Comparison of ENCODE assay signal across 28 mouse cellular contexts in the genomic region with DNA sequence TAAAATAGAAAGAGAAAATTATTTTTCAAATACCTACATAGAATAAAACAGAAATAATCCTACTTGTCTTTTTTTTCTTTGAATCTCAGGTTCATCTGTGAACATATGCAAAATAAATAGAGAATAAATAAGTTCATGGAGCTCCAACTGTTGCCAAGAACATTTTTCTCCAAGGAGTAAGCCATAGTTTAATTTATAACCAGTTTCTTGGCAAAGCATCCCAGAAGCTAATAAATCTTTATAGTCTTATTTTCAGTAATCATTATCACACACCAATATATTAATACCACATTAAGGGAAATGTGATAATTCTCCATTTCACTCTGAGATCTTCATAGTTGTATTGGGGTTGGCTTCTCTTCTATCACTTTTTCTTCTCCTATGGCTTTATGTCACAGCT.
"Had no signal": no experiment of that assay in that cellular context is flagged by ENCODE, and none has a peak within 500 bp of the region (broad histone marks: within the 10 kb centered on the region; RNA-seq: fewer than 3 reads in every experiment).

No protein-coding gene starts in this region.

- H3K4me1 ChIP-seq: limb, embryonic 10.5 days; limb, embryonic 12.5 days; limb, embryonic 13.5 days; limb, embryonic 15.5 days; liver, embryonic 12.5 days; liver, embryonic 13.5 days; liver, embryonic 15.5 days; lung, embryonic 15.5 days; megakaryocyte, embryonic 14.5 days; midbrain, embryonic 10.5 days; midbrain, embryonic 12.5 days; midbrain, embryonic 13.5 days; midbrain, embryonic 15.5 days; neural tube, embryonic 12.5 days had no signal

- H3K27me3 ChIP-seq: limb, embryonic 12.5 days; limb, embryonic 13.5 days; limb, embryonic 15.5 days; liver, embryonic 12.5 days; liver, embryonic 13.5 days; liver, embryonic 15.5 days; lung, embryonic 15.5 days; megakaryocyte, embryonic 14.5 days; midbrain, embryonic 12.5 days; midbrain, embryonic 13.5 days; midbrain, embryonic 15.5 days; neural tube, embryonic 12.5 days had no signal

- DNase-seq: left cerebral cortex, postnatal 4 days; liver; liver, embryonic 13.5 days; liver, postnatal 0 days; lung, adult 18-20 months; lung, adult 2 months; lung, embryonic 14.5 days; lung, postnatal 10 days; lung, postnatal 14 days; lung, postnatal 36 days; lung, postnatal 4 days; midbrain, embryonic 14.5 days had no signal

- H3K4me3 ChIP-seq: limb, embryonic 10.5 days; limb, embryonic 12.5 days; limb, embryonic 13.5 days; limb, embryonic 15.5 days; liver, embryonic 12.5 days; liver, embryonic 13.5 days; liver, embryonic 15.5 days; lung, embryonic 15.5 days; megakaryocyte, embryonic 14.5 days; midbrain, embryonic 10.5 days; midbrain, embryonic 12.5 days; midbrain, embryonic 13.5 days; midbrain, embryonic 15.5 days; myocyte; neural tube, embryonic 12.5 days had no signal

- H3K36me3 ChIP-seq: limb, embryonic 10.5 days; limb, embryonic 12.5 days; limb, embryonic 13.5 days; limb, embryonic 15.5 days; liver, embryonic 12.5 days; liver, embryonic 13.5 days; liver, embryonic 15.5 days; lung, embryonic 15.5 days; midbrain, embryonic 10.5 days; midbrain, embryonic 12.5 days; midbrain, embryonic 13.5 days; midbrain, embryonic 15.5 days; neural tube, embryonic 12.5 days had no signal

- H3K27ac ChIP-seq: limb, embryonic 10.5 days; limb, embryonic 12.5 days; limb, embryonic 13.5 days; limb, embryonic 15.5 days; liver, embryonic 12.5 days; liver, embryonic 13.5 days; liver, embryonic 14.5 days; liver, embryonic 15.5 days; lung, embryonic 15.5 days; macrophage; midbrain, embryonic 10.5 days; midbrain, embryonic 12.5 days; midbrain, embryonic 13.5 days; midbrain, embryonic 15.5 days; neural tube, embryonic 12.5 days had no signal
